Mouse (Mus musculus): ENCODE data around the gene Fam169b.
A peak's percentile ranks its signal among the peaks of the same experiment; 100 is the strongest.

The Fam169b gene

GRCm38 (mm10) chr7:68286526-68287481, 13.2 kb downstream of the Fam169b start:
- peak; percentile 90 for DNase-seq (ENCODE audit: low read depth)

GRCm38 (mm10) chr7:68287582-68287981, 13.9 kb downstream of the Fam169b start:
- DNase-seq (ENCODE audit: low read depth), result peak; percentile 82

GRCm38 (mm10) chr7:68288000-68288399, 14.4 kb downstream of the Fam169b start:
- peak; percentile 84 for DNase-seq (ENCODE audit: low read depth)

DNA sequence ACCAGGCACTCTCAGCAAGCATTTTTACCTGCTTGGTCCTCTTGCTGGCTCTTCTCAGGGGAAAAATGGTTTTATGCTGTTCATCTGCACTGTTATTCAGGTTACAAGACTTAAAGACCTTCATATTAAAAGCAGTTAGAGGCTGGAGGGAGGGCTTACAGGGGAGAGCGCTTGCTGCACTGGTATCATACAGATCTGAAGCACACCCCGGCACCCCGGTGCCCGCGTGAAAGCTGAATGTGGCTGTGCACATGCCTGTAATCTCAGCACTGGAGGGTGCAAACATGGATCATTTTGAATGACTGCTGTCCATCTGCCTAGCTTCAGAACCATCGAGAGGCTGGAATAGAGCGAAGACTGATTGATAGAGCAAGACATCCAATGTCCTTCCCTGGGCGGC, 15.4 kb downstream of the Fam169b start:
- DNase-seq (ENCODE audit: low read depth), result peak; percentile 65

DNA sequence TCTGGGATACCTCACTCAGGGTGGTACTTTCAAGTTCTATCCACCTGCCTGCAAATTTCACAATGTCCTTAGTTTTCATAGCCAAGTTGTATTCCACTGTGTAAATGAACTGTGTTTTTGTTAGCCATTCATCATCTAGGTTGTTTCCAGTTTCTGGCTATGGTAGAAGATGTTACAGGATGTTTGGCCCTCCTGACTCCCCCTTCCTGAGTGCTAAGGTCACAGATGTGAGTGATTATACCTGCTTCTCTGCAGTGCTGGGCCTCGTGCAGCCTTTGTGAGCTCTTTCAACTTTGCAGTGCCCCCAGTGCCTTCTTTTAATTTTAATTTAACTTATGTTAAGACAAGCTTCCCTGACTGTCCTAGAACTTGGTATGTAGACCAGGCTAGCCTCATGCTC, 18.0 kb downstream of the Fam169b start:
- peak; percentile 70 for DNase-seq (ENCODE audit: low read depth)

DNA sequence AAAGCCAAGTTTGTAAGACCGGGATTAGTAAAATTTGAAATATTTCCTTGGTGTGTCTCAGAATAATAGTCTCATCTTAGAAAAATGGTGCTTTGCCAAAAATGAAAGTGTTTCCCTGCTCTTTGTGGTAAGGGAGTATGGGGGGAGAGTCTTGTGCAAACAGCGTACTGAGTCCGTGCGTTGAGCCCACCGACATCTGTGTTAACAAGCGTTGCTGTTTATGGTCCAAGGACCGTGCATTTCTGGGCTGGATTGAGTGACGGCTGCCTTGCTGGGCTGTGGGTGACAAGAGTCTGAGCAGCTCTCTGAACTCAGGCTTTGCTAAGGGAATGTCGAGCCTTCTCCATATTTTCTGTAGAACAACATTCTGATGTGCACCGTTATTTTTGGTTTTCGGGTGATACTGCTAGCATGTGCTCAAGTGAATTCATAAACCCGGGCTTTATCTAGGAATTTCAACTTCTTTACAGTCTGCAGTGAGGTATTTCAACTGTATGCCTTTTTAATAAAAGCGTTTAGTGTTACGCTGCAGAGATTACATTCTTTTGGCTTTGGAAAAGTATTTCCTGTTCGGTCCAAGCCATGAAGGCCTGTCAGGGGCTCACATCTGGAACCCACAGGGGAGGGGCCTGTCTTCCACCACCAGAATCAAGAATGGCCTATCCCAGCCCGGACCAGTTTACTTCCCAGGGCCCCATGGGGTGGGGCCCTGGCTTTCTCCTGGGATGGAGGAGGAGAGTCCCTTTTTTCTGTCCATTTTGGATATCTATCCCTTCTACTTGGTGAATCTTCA, 20.6 kb downstream of the Fam169b start:
- peak; percentile 51 for DNase-seq (ENCODE audit: low read depth)

DNA sequence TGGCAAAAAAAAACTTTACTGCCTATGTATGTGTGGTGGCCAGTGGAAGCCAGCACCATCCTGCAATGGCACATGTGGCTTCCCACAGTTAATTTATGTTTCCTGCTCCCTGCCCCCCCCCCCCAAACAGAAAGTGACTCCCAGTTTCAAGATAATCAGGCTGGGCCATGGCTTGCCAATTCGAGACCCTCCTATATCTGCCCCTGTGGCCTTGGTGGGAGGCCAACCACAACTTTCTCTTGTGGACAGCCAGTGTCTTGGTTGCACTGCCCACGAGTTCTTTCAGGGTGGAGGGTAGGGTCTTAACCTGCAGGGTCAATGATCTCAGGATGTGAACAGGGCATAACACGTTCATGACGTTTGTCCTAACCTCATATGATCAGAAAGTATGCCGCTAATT, 22.8 kb downstream of the Fam169b start:
- DNase-seq (ENCODE audit: low read depth), result peak; percentile 64

DNA sequence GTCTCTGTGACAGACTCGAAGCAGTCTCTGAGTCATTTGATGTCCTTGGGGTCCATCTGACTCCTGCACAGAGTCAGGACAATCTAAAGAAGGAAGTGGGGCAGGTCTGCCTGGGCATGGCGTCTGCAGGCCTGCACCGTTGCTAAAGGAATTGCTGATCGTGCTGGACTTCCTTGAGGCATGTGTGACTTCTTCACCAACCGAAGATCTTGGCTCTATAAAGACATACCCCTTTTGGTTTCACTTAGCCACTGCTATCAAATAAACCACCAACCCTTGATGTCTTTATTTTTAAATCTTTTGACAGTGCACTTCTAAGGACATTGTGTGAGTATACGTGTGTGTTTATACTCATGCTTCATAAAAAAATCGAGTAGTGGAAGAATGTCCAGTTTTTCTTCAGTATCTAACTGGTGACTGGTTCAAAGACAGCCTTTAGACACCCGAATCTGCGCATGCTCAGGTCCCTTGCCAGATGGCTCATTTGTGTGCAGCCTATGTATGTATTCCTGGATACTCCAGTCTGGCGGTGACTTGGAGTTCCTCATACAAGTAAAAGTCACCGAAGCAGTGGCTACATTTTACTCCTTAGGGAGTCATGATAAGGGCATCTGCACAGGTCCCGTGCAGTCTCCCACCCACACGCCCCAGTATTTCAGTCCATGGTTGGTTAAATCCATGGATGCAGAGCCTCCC, 24.9 kb downstream of the Fam169b start:
- peak; percentile 71 for DNase-seq (ENCODE audit: low read depth)

- DNase-seq (ENCODE audit: low read depth), result peak; percentile 62
These were observed 27.5 kb downstream of the Fam169b start for GRCm38 (mm10) chr7:68301160-68301559.

DNA sequence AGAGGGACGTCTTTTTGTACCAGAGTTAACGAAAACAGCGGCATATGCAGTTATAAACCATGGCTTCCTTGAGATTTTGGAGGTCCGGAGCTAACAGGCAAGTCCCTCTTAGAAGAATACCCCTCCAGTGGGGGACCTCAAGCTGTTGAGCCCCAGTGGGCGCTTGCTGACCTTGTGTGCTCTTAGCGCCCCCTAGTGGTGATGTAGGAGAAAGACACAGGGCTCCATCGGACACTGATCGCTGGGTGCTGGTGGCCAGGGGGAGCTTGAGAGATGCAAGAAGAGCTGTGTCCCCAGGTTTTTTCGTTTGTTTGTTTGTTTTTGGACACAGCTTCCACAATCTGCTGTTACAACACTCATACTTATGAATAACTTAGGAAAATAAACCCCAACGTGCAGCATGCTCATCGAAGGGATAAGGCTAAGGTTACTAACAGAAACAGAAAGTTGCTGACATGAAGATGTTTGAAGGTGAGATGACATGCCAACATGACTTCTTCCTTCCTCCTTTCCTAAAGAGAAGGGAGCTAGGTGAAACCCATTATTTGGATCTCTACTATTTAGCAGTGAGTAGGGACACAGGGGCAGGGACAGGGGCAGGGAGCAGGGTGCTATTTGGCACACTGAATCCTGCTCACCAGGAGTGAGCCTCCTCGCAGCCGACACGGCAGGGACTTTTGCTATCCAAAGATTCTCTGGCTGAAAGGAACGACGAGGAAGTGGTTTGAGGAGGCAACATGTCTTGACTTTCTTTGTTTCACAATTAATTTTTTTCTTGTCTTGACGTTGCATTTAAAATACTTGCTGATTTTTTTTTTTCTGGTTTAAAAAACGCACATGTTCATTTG, 29.2 kb downstream of the Fam169b start:
- DNase-seq (ENCODE audit: low read depth), result peak; percentile 92

DNA sequence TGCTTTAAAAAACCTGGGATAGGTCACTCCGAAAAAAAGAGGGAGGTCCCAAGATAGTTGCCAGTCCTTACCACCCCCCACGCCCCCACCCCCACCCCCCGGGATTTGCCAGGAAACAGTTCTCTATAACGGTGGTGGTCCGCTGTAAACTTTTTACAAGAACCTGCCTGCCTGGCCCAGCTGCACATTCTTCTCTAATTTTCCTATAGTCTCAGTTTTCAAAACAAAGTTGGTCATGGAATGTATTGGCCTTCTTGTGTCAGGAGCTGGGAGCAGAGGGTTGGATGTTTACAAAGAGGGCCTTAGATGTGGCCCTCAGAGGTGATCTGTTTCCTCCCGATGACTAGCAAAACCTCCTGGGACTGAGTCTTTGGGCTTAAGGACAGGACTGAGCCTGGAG, 30.0 kb downstream of the Fam169b start:
- DNase-seq (ENCODE audit: low read depth), result no peak

DNA sequence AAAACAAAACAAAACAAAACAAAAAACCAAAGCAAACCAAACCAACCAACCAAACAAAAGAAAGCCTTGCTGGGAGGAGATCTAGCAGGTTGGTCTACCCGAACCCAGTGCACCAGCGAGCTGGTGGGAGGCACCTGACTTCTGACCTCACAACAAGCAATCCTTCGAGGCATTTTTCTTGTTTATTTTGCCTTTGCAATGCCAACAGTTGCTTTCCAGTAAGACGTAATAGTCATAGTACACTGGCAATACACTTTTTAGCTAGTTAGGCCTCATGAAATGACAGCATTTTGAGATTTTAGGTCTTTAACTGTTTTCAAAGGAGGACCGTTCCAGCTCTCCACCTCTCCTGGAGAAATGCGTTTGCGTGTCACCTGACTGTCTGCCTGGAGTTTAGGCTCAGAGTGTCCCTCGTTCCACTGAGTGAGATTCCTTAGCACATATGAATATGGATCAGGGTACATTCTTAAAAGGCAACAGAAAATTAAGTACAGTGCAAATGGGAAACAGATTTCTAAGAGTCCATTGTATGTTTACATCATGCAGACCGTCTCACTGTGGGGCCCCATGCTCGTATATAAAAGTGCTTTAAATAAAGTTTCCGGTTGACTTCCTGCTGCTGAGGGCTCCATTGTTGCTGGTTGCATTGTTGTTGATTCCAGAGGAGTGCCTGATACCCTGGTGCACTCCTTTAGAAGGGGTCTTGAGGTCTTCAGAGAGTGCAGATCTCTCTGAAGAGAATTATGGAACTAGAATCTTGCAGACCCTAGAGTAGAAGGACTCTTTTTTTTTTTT, 32.3 kb downstream of the Fam169b start:
- no peak for DNase-seq (ENCODE audit: low read depth)

DNA sequence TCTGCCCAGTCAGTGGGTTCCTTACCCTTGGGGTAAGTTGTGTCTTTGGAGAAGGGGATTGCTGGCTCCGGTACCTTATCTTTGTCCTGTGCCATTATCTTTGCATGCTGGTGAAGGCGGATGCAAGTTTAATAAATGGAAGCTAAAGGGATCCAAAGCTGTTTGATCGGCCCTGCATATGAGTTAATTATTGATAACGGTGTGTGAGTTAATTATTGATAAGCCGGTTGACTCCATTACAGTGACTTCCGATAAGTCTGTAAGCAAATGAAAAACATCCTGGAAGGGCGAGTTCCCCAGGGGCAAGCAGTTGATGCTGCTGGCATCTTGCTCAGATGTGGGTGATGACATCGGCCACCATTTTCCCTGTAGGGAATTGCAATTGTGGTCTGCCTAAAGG, 33.1 kb downstream of the Fam169b start:
- DNase-seq (ENCODE audit: low read depth), result no peak

DNA sequence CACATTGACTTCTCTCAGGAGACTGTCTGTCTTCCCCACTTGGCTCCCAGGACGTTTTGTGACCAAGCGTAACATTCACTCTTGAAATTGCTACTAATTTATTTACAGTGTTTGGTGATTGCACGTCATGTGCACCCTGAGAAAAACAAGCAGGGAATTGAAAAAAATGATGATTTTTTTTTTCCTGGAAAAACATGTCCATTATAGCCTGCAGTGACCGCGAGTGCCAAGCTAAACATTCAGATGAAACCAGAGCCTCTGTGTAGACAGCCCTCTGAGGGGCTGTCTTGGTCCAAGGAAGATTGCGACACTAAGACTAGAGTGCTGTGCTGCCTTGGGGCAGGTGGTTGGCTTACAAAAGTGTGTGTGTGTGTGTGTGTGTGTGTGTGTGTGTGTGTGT, 37.8 kb downstream of the Fam169b start:
- DNase-seq (ENCODE audit: low read depth), result no peak

DNA sequence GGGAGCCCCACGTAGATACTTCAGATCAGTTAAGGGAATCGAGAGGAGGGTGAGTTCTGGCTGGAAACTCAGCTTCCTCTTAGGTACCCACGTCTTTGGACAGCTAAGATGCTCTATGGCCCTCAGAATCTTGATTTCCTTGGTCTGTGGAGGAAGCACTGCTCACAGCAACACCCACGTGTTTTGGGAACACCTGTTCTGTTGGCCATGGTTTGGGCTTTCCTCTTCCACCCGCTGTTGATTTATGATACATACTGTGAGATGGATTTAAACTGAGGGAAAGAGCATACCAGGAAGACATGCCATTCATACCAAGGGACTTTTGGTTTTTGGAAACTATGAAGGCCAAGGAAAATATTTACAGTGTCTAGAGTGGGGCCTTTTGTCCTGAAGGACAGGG, 38.8 kb downstream of the Fam169b start:
- DNase-seq (ENCODE audit: low read depth), result no peak

- DNase-seq (ENCODE audit: low read depth), result no peak
These were observed 39.6 kb downstream of the Fam169b start for GRCm38 (mm10) chr7:68313038-68313782.

DNA sequence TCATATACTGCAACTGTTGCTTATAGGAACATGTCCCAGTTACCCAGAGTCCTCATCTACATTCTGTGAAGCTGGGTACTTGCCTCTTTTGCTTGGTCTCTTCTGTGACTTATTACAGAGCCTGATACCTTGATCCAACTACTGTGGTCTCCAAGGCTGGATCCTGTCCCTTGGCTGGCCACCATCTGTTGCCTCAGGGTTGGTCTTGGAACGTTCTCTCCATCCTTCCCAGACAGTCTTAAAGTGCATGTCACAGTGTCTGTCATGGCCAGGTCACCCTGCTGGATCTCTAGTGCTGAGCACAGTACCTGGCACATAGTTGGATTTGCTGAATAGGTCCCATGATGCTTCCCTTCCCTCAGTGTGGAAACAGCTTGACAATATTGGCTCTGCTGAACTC, 40.6 kb downstream of the Fam169b start:
- no peak for DNase-seq (ENCODE audit: low read depth)

GRCm38 (mm10) chr7:68315068-68315467, 41.4 kb downstream of the Fam169b start:
- DNase-seq (ENCODE audit: low read depth), result no peak

DNA sequence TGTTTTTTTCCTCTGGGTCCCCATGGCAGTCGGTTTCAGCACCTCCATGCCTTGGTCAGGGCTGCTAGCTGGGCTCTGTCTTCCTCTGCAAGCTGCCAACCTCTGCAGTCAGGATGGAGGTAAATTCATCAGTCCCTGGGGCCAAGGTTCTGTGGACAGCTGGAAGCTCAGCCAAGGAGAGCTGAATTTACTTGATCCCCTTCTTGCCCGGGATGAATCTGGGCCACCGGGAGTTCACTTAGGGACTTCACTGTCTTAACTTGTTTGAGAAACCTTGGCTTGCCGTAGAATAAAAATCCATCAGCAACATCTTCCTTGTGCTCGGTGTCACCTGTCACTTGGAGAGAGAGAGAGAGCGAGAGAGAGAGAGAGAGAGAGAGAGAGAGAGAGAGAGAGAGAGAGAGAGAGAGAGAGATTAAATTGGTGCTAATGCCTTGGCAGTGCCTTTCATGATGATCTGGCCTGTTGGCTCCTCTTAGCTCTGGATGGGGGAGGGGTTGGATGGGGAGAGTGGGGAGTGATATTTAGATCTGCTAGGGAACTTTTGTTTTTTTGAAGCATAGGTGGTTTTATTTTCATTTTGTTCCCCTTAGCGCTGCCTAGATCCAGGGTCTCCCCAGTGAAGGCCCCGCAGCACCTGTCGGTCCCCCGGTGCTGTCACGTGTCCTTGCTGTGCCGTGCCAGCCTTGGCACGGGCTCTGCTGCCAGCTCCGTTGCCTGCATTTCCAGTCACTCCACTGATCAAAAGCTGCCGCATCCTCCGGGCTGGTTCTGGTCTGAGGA, 44.6 kb downstream of the Fam169b start:
- no peak for DNase-seq (ENCODE audit: low read depth)

Measured in induced T-regulatory cell, adult 2 months (primary cell).